Mouse (Mus musculus) hematopoietic stem cell, adult 5-6 weeks (primary cell): Measurements from ENCODE around the gene Ell2. TPM values are rescaled to one million over a fixed set of nuclear protein-coding genes. Genes with fewer than 3 reads are reported as not detected.
"Not testable (repeated sequence)": the region's sequence is repeated elsewhere in the genome, so short reads cannot be mapped to it uniquely, and the experiment has no call there.

Source experiments
- ATAC-seq, 2 experiments: fragments of 125-278 bp in 1 of 2; replicated peaks in 1 of 2; 2 replicates each; pipeline ENCODE4 v1.8.0; 2016 to 2017; ENCODE audit warnings: inconsistent platforms in 2 of 2, mild to moderate bottlenecking in 2 of 2, moderate number of reproducible peaks in 2 of 2, low read depth in 1 of 2, moderate TSS enrichment in 1 of 2; ENCODE audit not compliant: low FRiP score in 2 of 2, poor library complexity in 2 of 2, severe bottlenecking in 2 of 2, insufficient read depth in 1 of 2, low TSS enrichment in 1 of 2
- total RNA-seq: library from RNA; stranded (forward); fragments of 172-1452, 232-1000 nt; gene quantifications from 2 replicates; pipeline ENCODE4 v1.2.3, GENCODE M21; 2017

Ell2 gene
- total RNA-seq: 19.0 and 30.9 TPM in 2 replicates

- no peak for ATAC-seq
Measured at GRCm38 (mm10) chr13:75706457-75706856, at the start of gene Ell2. Gene Ell2, plus strand, starts transcription at chr13:75706757.

DNA sequence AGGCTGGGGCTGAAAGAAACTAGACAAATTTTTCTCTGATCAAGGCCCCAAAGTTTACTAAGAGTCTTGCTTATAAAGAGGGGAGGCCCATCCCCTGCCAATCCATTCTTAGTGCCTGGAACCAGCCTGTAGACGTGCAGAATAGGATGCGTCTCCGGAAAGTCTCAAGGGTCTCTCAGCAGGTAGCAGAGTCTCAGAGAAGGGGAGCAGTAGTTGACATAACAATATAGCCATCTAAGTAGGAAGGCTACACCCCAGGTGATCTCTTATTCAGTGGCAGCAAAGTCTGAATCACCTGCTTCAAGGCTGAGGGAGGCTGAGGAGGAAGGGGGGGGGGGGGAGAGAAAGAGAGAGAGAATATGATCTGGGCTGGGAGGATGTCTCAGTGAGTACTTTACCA, 21.1 kb upstream of the Ell2 start:
- no peak for ATAC-seq

DNA sequence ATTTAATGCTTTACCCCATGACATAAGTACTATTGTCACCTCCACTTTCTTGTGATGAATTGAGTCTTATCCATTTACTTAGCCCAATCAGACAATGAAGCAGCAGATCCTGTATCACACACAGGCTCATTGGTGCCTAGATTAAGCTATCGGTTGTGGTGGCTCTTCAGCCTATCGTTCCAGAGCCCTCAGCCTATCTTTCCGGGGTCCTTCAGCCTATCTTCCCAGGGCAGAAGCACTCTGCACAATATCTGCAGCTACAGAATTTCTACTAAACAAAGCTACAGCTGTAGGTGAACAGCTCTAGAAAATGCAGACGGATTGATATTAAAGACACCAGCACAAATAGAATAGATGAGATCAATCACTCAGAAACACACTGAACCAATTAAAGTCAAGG, 19.6 kb upstream of the Ell2 start:
- no peak for ATAC-seq

- ATAC-seq: no peak
Measured at GRCm38 (mm10) chr13:75691625-75692024, 14.9 kb upstream of the Ell2 start.

DNA sequence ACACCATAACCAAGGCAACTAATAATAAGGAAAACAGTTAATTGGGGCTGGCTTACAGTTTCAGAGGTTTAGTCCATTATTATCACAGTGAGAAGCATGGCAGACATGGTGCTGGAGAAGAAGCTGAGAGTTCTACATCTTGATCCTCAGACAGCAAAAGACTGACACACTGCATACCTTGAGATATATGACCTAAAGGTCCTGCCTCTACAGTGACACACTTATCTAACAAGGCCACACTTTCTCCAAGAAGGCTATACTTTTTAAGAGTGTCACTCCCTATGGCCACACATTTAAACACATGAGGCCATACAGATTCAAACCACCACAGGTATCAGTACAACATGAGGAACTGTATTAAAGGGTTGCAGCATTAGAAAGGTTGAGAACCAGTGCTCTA, 13.5 kb upstream of the Ell2 start:
- no peak for ATAC-seq

DNA sequence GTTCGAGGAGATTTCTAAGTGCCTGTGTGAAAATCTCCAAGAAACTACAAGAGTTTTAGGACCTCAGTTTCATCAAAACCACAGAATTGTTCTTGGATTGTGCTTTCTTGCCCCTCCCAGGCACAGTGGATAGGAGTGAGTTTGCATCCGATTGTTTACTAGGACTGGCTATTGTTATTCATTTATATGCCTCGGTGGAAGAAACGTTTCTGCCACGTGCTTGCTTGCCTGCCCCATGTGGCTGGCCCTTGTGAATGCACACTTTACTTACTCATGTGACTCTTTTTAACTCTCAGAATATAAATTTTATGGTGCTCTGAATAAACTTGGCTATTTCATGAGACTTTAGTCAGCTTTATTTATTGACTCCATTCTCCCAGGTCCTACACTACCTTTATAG, 3.7 kb upstream of the Ell2 start:
- no peak for ATAC-seq

- ATAC-seq: peak; percentile 87 to 91
Measured at GRCm38 (mm10) chr13:75706882-75707816, 592 bp downstream of the Ell2 start.

- ATAC-seq: peak in 1 of 2 experiments; percentile 32; a peak in 2 of 4 replicates
Measured at GRCm38 (mm10) chr13:75707821-75708636, 1.5 kb downstream of the Ell2 start.

- no peak for ATAC-seq
Measured at GRCm38 (mm10) chr13:75708637-75709002, 2.1 kb downstream of the Ell2 start.

GRCm38 (mm10) chr13:75709026-75709778, 2.6 kb downstream of the Ell2 start:
- ATAC-seq: peak; percentile 9; a peak in 3 of 4 replicates

GRCm38 (mm10) chr13:75710152-75710551, 3.6 kb downstream of the Ell2 start:
- ATAC-seq: no peak

DNA sequence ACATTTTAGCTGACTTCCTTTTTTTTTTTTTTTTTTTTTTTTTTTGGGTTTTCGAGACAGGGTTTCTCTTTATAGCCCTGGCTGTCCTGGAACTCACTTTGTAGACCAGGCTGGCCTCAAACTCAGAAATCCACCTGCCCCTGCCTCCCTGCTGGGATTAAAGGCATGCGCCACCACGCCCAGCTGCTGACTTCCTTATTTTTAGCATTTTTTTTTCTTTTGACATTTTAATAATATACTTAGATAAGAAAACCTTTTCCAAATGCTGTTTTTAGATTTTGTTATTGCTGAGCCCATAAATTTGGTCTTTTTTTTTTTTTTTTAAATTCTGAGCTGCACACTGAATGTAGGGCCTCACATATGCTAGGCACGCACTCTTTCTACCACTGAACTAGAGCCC, 5.0 kb downstream of the Ell2 start:
- ATAC-seq: not testable (repeated sequence)

DNA sequence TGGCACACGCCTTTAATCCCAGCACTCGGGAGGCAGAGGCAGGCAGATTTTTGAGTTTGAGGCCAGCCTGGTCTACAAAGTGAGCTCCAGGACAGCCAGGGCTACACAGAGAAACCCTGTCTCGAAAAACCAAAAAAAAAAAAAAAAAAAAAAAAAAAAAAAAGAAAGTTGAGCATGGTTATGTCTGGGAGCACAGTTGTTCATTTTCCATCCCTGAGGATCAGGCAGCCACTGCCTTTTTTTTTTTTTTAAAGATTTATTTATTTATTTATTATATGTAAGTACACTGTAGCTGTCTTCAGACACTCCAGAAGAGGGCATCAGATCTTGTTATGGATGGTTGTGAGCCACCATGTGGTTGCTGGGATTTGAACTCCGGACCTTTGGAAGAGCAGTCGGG, 6.0 kb downstream of the Ell2 start:
- ATAC-seq: not testable (repeated sequence)

DNA sequence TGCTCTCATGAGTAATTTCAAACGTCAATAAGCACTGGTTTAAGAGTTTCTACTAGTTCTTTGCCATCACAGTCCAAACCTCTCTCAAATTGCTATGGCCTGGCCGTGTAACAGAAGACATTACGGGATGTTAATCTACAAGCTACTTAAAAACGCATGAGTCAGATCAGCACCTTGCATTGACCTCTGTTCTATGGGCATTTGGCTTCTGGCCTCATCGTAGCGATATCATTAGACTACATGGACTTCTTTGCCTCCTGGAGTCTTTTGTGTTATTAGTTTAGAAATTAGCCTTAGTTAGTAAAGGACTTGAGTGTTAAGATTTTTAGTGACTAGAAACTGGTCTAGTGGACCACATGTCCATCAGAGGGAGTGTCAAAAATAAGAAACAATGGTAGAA, 7.8 kb downstream of the Ell2 start:
- ATAC-seq: no peak

- ATAC-seq: no peak
Measured at GRCm38 (mm10) chr13:75717638-75718302, 11.2 kb downstream of the Ell2 start.

DNA sequence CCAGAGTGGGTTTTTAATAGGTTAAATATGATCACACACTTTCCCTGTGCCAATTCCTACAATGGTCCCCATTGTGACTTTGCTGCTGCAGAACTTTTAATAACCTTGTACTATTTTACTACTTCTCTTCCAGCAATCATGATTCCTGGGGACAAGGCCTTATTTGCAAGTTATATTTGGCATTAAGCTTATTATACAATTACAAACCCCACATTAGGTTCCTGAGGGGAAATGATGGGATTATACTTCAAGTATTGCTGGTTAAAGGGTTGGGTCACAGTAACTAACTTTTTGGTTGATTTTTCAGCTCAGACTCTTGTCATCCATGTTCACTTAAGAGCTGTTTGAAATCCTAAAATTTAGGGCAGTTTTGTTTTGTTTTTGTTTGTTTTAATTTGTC, 11.8 kb downstream of the Ell2 start:
- ATAC-seq: no peak

DNA sequence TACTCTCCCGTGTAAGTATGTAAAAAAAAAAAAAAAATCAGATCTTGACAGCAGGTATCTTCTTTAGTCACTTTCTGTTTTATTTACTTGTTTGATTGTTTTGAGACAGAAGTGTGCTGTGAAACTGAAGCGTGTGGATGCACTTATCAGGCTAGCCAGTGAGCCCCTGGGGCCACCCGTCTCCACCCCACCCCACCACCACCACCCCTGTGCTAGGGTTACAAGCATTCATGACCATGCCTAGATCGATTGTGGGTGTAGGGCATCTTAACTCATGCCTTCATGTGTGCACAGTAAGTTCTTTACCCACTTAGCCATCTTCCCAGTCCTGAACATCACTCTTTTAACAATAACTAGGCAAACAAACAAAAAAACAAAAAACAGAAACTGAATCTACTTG, 13.1 kb downstream of the Ell2 start:
- ATAC-seq: no peak
